Mouse (Mus musculus): ENCODE measurements around the gene Gjc1. TPM values are rescaled to one million over a fixed set of nuclear protein-coding genes. Genes with fewer than 3 reads are reported as not detected.
A peak's percentile ranks its signal among the peaks of the same experiment; 100 is the strongest.

The Gjc1 gene
- polyA plus RNA-seq, 1 experiment from 2014 or later, result 103 TPM

DNA sequence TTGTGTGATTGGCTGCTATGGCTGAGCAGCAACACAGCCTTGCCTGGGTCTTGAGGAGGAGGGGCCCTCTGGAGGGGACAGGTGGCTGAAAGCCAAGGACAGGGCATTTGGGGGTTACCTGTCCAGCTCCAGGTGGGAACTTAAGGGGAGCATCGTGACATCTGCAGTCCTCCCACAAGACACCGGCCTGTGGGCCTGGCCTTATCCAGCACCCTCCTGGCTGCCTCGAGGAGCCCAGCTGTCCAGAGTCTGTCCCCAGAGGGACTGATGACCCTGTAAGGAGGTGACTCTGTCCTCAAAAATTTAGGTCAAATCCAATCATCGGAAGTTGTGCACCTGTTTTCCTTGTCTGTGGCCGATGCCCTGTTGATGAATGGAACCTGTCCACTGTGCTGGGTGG, 54.1 kb downstream of the Gjc1 start:
- Histone ChIP-seq H3K9ac (no peak overlapping the region), H3K36me3 (replicated peaks) (no peaks in the 10 kb centered on the region), H3K27ac (no peak overlapping the region), H3K9me3 (no peaks in the 10 kb centered on the region), H3K4me2 (no peak overlapping the region), H3K4me1 (peaks cover 36% of the 10 kb centered on the region), H3K4me3 (replicated peaks) (no peak overlapping the region), H3K27me3 (peaks cover 38% of the 10 kb centered on the region)
- ATAC-seq (ENCODE audit: low FRiP score), result no peak
- WGBS, result 94% methylated on average over 5 of the region's 5 CpGs

DNA sequence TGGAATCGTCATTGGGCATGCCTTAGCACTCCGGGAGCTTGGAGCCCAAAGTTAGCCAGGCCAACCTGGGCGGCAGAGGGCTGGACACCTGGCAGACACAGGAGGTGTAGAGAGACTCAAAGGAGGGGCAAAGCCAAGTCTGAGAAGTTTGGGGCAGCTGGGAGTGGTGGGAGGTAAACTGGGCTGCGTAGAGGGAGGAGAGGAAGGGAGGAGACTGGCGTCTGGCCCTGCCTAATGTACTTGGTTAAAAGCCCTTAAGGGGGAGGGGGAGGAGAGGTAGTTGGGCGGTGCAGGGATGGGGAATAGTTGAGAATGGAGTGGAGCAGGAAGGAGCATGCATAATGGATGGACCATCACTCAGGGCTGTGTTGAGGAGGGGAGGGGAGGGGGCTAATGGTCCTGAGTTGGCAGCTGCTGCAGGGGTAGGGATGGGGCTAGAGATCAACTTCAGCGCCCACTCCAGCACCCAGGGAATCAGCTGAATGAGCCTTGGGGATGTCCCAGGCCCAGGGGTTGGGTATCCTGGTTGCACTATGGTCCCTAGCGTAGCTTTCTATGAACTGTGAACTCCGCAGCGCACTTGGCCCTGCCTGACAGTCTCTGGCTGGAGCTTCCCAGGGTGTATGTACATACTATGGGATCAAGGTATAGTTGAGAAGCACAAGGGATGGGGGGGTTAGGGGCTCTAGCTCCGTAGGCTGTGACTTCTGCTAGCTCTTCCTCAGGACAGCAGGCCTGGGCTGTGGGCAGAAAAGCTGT, 56.3 kb downstream of the Gjc1 start:
- Histone ChIP-seq H3K4me1 (peaks cover 33% of the 10 kb centered on the region), H3K4me2 (no peak overlapping the region), H3K27ac (no peak overlapping the region), H3K4me3 (replicated peaks) (no peak overlapping the region), H3K27me3 (peaks cover 48% of the 10 kb centered on the region), H3K9me3 (no peaks in the 10 kb centered on the region), H3K36me3 (replicated peaks) (no peaks in the 10 kb centered on the region), H3K9ac (no peak overlapping the region)
- peak; percentile 45; the same call in 1 of the 2 replicates for ATAC-seq (ENCODE audit: low FRiP score)
- 57% methylated on average over 11 of the region's 11 CpGs for WGBS

DNA sequence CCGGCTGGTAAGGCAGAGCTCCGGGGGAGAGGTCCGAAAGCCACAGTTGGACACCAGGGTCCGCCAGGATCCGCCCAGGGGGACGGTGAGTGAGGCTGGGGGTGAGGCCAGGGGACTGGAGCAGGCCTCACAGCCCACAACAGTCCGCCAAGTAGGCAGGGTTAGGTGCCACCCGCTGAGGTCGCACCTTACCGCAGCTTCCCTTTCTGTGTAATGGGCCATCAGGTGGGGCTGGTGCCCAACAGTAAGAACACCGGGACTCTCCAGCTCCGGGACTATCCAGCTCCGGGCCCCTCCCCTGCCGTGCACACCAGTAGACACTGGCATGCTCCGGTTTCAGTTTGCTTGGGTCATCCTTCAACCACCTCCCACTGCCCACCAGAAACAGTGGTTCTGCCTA, 57.3 kb downstream of the Gjc1 start:
- Histone ChIP-seq H3K36me3 (replicated peaks) (no peaks in the 10 kb centered on the region), H3K9ac (peak overlapping the region; percentile 70; the same call in 1 of the 2 replicates), H3K9me3 (no peaks in the 10 kb centered on the region), H3K4me2 (peak overlapping the region; percentile 98), H3K27me3 (peaks cover 54% of the 10 kb centered on the region), H3K27ac (no peak overlapping the region), H3K4me1 (peaks cover 29% of the 10 kb centered on the region), H3K4me3 (replicated peaks) (peak overlapping the region; percentile 60)
- no peak for ATAC-seq (ENCODE audit: low FRiP score)
- 8% methylated on average over 15 of the region's 15 CpGs for WGBS

DNA sequence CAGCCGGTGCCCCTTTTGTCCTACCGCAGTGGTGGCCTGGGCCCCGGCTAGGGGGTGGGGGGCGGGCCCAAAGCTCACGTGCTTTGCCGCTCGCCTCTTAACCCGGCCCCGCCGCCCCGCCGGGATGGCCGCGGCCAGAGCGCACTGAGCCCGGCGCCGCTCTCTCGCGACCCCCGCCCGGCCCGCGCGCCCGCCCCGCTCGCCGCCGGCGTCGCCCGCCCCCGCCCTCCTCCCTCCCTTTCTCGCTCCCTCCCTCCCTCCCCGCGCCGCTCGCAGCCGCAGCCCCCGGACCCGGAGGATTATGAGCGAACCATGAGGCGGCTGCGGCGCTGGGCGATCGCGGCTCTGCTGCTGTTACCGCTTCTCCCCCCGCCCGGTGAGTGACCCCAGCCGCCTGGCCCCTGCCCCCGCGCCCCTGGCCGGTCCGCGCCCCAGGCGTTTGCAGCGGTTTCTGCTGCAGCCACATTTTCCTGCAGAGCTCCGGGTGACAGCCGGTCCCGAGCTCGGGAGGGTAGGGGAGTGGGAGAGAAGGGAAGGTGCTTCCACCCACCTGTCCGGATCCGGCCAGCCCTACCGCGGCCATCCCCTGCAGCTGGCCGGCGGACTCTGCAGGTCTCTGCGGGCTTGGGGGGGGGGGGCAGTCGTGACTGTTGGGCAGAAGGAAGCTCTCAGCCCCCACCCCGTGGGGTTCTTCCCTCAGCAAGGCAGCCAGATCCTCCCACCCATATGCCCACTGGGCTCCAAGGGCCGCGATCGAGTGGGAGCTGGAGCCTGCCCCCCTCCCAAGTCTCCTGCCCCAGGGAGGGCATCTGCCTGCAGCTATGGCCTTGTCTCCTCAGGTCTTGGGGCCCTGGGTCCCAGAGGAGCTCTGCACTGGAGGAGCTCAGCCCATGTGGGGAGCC, 57.9 kb downstream of the Gjc1 start, which contains the start of gene Adam11:
TSS of gene Adam11 (plus strand) at position 131 of the 902 bp plus-strand sequence.
- Histone ChIP-seq H3K9ac (peak within 1 kb of the TSS; percentile 70), H3K9me3 (no peaks in the 10 kb centered on the region), H3K4me2 (peak within 1 kb of the TSS; percentile 98), H3K4me3 (replicated peaks) (peak within 1 kb of the TSS; percentile 60), H3K27ac (no peak within 1 kb of the TSS), H3K4me1 (peaks cover 26% of the 10 kb centered on the region), H3K27me3 (peaks cover 54% of the 10 kb centered on the region), H3K36me3 (replicated peaks) (no peaks in the 10 kb centered on the region)
- peak; percentile 57 for ATAC-seq (ENCODE audit: low FRiP score)
- WGBS, result under 1% methylated on average over 51 of the region's 76 CpGs

DNA sequence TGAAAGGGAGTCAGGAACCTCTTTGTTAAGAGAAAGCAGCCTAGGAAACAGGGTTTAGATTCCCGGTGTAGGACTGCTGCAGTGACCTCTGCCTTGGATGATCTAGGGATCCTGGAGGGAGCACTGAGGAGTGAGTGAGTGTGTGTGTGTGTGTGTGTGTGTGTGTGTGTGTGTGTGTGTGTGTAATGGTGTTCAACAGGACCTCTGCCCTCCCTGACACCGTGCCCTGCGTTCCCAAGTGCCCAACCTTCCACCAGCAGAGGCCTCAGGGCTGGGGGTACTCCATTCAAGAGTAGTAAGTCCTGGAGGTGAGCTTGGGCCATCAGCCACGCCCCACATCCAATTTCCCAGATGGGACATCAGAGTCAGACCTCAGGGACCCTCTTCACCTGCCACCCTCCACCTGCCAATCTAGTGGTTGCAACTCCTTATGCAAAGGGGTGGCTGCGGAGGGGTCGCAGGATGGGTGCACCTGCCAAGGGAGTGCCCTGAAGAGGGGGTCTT, 58.6 kb downstream of the Gjc1 start:
- Histone ChIP-seq H3K27ac (no peak overlapping the region), H3K4me1 (peaks cover 26% of the 10 kb centered on the region), H3K9ac (peak overlapping the region; percentile 70), H3K36me3 (replicated peaks) (no peaks in the 10 kb centered on the region), H3K4me3 (replicated peaks) (peak overlapping the region; percentile 60), H3K4me2 (peak overlapping the region; percentile 98), H3K9me3 (no peaks in the 10 kb centered on the region), H3K27me3 (peaks cover 54% of the 10 kb centered on the region)
- WGBS, result 8% methylated on average over 6 of the region's 6 CpGs
- peak; percentile 5; the same call in 1 of the 2 replicates for ATAC-seq (ENCODE audit: low FRiP score)

DNA sequence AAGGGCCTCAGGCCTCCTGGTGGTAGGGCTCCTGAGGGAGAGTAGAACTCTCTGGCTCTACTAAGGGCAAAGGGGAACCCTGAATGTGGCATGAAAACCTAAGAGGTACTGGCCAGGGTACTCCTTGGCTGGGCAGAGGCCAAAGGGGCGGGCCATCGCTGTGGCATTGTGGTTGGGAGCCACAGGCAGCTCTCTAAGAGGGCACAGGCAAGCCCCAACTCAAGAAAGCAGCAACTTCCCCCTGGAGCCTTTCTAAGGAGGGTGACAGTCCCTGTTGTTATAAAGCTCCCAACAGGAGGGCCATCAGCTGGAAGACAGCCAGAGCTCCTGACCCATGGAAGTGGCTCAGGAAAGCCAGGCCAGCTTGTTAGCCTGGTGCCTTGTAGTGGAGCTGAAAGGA, 60.5 kb downstream of the Gjc1 start:
- no peaks in the 10 kb centered on the region for H3K9me3 ChIP-seq
- no peak overlapping the region for H3K4me2 ChIP-seq
- H3K4me3 ChIP-seq (replicated peaks), result no peak overlapping the region
- H3K27ac ChIP-seq, result no peak overlapping the region
- no peaks in the 10 kb centered on the region for H3K36me3 ChIP-seq (replicated peaks)
- no peak overlapping the region for H3K9ac ChIP-seq
- WGBS, result 71% methylated on average over 2 of the region's 2 CpGs
- ATAC-seq (ENCODE audit: low FRiP score), result no peak
- H3K27me3 ChIP-seq, result peaks cover 47% of the 10 kb centered on the region
- H3K4me1 ChIP-seq, result peaks cover 39% of the 10 kb centered on the region

DNA sequence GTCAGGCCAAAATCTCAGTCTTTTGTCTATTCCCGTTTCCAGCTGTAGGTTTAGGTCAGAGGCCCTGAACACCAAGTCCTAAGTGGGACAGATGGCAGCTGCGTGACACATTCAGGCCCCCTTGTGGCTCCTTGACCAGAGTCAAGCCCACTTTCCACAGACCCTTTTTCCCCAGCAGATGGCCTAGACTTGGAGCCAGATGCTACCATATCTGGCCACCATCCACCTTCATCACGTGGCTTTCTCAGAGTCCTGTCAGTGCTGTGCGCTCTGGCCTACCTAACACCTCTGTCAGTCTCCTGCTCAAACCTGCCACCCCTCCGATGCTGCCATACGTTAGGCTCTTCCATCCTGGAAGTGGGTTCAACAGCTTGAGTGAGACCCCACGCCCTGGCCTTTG, 64.1 kb downstream of the Gjc1 start:
- Histone ChIP-seq H3K4me1 (peaks cover 25% of the 10 kb centered on the region), H3K9me3 (no peaks in the 10 kb centered on the region), H3K27me3 (peaks cover 16% of the 10 kb centered on the region), H3K4me2 (no peak overlapping the region), H3K9ac (no peak overlapping the region), H3K27ac (0 out of 2 replicates have a peak overlapping the region, but pooled peaks have one; percentile 36), H3K4me3 (replicated peaks) (no peak overlapping the region), H3K36me3 (replicated peaks) (no peaks in the 10 kb centered on the region)
- WGBS, result 87% methylated on average over 7 of the region's 7 CpGs
- no peak for ATAC-seq (ENCODE audit: low FRiP score)

DNA sequence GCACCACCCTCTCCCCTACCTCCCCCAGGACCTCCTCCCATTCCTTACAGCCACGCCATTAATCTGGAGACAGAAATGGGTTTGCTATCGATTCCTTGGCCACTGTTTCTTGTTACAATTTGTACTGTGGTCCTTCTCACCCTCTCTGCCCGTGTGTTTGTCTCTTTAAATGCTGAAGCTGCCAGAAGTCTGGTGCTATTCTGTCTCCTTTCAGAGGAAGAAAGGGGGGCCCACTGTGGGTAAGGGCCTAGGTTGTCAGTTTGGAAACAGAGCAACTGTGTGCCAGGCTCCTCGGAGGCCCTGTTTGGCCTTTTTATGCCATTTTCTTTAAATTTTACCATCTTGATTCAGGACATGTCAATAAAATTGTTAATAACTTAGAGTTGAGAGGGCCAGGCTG, 65.1 kb downstream of the Gjc1 start:
- Histone ChIP-seq H3K36me3 (replicated peaks) (no peaks in the 10 kb centered on the region), H3K9me3 (no peaks in the 10 kb centered on the region), H3K4me2 (peak overlapping the region; percentile 25), H3K27me3 (peaks cover 6% of the 10 kb centered on the region; the same call in 1 of the 2 replicates), H3K4me3 (replicated peaks) (no peak overlapping the region), H3K9ac (peak overlapping the region; percentile 38), H3K27ac (peak overlapping the region; percentile 36; the same call in 1 of the 2 replicates), H3K4me1 (peaks cover 25% of the 10 kb centered on the region)
- 28% methylated on average over 4 of the region's 4 CpGs for WGBS
- peak; percentile 44; the same call in 1 of the 2 replicates for ATAC-seq (ENCODE audit: low FRiP score)

DNA sequence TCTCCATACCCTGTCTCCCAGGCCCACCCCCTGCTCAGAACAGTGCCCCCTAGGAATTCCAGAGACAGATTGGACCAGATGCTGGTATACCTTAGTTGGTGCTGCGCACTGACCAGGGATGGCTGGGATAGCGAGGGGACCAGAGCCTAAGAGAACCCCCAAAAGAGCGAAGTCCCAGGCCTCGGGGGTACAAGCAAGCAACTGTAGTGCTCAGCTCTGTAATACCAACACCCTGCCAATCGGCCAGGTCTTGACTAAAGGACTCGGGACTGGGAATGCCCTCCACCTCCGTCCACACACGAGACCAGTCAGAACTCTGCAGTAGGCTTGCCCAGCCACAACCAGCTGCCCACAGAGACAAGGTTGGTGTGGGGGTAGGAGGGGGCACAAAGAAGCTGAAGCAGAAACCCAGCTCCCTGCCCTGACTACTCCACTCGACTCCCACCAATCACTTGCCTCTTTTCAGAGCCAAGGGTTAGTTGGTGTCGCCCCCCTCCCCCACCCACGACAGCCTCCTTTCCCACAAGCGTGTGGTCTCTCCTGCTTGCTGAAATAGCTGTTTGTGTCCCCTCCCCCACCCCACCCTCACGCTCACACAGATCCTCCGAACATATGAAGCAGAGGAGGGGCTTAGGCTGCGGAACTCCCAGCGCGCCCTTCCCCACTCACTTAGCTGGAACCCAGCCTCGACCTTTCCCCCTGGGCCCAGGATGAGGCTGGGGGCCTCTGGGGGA, 65.7 kb downstream of the Gjc1 start:
- peak; percentile 54 for ATAC-seq (ENCODE audit: low FRiP score)

DNA sequence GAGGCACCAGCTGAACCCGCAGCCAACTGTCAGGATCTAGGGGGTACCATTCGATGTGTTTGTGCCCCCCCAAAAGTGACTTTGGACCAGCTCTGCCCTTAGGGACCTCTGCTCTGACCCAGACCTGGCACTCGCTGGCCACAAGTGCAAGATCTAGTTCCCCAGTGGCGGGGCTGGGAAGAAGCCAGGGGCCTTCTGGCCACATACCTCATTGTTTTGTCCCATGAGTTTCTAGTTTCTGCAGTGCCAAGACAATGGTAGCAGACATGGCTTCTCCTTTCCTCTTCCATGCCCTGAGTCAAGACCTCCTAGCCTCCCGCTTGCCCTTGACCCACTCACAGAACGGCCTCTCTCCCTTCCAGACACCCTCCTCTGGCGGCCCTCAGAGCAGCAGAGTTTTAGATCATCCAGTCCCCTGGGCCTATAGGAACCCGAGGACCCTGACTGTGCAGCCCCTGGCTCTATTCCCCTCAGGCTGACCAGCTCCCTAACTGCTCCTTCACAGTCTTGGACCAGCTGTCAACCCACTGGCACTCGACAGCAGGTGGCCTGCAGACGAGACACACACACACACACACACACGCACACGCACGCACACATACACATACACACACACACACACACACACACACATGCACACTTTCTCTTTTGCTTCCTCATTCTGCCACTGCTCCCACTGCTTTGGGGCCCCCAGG, 66.5 kb downstream of the Gjc1 start:
- WGBS, result 61% methylated on average over 13 of the region's 13 CpGs
- ATAC-seq (ENCODE audit: low FRiP score), result peak; percentile 56; the same call in 1 of the 2 replicates
- H3K36me3 ChIP-seq (replicated peaks), result no peaks in the 10 kb centered on the region
- H3K27ac ChIP-seq, result no peak overlapping the region
- H3K4me1 ChIP-seq, result peaks cover 25% of the 10 kb centered on the region
- H3K27me3 ChIP-seq, result peaks cover 6% of the 10 kb centered on the region; the same call in 1 of the 2 replicates
- peak overlapping the region; percentile 38; the same call in 1 of the 2 replicates for H3K9ac ChIP-seq
- no peak overlapping the region for H3K4me3 ChIP-seq (replicated peaks)
- no peak overlapping the region for H3K4me2 ChIP-seq
- no peaks in the 10 kb centered on the region for H3K9me3 ChIP-seq

More for the DNA sequence above, 65.7 kb downstream of the Gjc1 start:
- no peaks in the 10 kb centered on the region for H3K36me3 ChIP-seq (replicated peaks)
- H3K4me1 ChIP-seq, result peaks cover 25% of the 10 kb centered on the region
- H3K4me3 ChIP-seq (replicated peaks), result 0 out of 2 replicates have a peak overlapping the region, but pooled peaks have one; percentile 7
- peak overlapping the region; percentile 25 for H3K4me2 ChIP-seq
- peak overlapping the region; percentile 38 for H3K9ac ChIP-seq
- H3K9me3 ChIP-seq, result no peaks in the 10 kb centered on the region
- H3K27ac ChIP-seq, result 0 out of 2 replicates have a peak overlapping the region, but pooled peaks have one; percentile 11
- WGBS, result 47% methylated on average over 18 of the region's 18 CpGs
- peaks cover 6% of the 10 kb centered on the region; the same call in 1 of the 2 replicates for H3K27me3 ChIP-seq

DNA sequence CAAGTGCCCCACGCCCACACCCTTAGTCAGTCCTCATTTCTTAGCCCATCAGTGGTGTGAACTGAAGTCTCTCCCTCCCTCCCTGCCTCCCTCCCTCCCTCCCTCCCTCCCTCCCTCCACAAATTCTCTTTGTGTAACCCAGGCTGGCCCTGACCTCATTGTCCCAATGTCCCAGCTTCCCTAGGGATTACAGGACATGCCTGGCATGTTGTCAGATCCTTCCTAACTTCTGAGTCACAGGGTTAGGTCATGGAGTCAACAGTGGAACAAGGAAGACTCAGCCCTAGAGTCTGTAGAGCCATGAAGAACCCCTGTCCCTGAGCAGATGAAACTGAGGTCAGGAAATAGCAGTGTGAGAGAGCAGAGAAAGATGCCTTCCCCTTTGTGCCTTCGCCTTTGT, 69.8 kb downstream of the Gjc1 start:
- Histone ChIP-seq H3K9me3 (no peaks in the 10 kb centered on the region), H3K9ac (no peak overlapping the region), H3K4me3 (replicated peaks) (no peak overlapping the region), H3K27ac (no peak overlapping the region), H3K36me3 (replicated peaks) (no peaks in the 10 kb centered on the region), H3K4me1 (peaks cover 20% of the 10 kb centered on the region), H3K4me2 (no peak overlapping the region), H3K27me3 (no peaks in the 10 kb centered on the region; the same call in 1 of the 2 replicates)
- WGBS, result 82% methylated on average over 2 of the region's 2 CpGs
- no peak for ATAC-seq (ENCODE audit: low FRiP score)
